Mouse (Mus musculus) olfactory bulb, adult 2 months (tissue): Measurements from ENCODE around the gene Fbxo21. TPM values are rescaled to one million over a fixed set of nuclear protein-coding genes. Genes with fewer than 3 reads are reported as not detected.

Experiments
- H3K27ac ChIP-seq: fragments of 200-500 bp; 2 replicates; pipeline ENCODE4 v1.5.1; 2012; ENCODE audit warnings: low read depth, low read length; ENCODE audit not compliant: insufficient read depth
- H3K4me1 ChIP-seq: fragments of 200-500 bp; 2 replicates; pipeline ENCODE4 v1.6.1; 2012; ENCODE audit warnings: low read length; ENCODE audit not compliant: control insufficient read depth, insufficient read depth
- H3K4me3 ChIP-seq: fragments of 200-500 bp; 2 replicates; pipeline ENCODE4 v1.5.1; 2012; ENCODE audit warnings: mild to moderate bottlenecking, low read depth, low read length, moderate library complexity; ENCODE audit not compliant: insufficient read depth
- CTCF ChIP-seq: fragments of 200-500 bp; IDR thresholded peaks from 2 replicates; pipeline ENCODE4 v1.5.1; 2012; ENCODE audit warnings: low read depth, mild to moderate bottlenecking, low read length, moderate library complexity; ENCODE audit not compliant: insufficient read depth
- POLR2A ChIP-seq: fragments of 200-500 bp; IDR thresholded peaks from 2 replicates; pipeline ENCODE4 v1.6.1; 2012; ENCODE audit warnings: mild to moderate bottlenecking, low read depth, low read length, moderate library complexity; ENCODE audit not compliant: insufficient read depth
- WGBS: fragments of 180-500 bp; shearing (Covaris S2); methylation state at CpG from one replicate; pipeline ENCODE4 v1.1.7; 2018; 5-methylcytosine and 5-hydroxymethylcytosine counted together
- polyA plus RNA-seq: library from polyadenylated mRNA; stranded (reverse); fragments of >200 nt; gene quantifications from 2 replicates; pipeline ENCODE4 v1.2.4, GENCODE M21; 2012; ENCODE audit warnings: low replicate concordance; ENCODE audit not compliant: missing spikeins, insufficient read depth, insufficient read length

The Fbxo21 gene
- polyA plus RNA-seq, 1 experiment: not detected

- Histone ChIP-seq H3K4me1 (peaks cover 19% of the 10 kb centered on the region), H3K27ac (no peak overlapping the region), H3K4me3 (no peak overlapping the region)
- 92% methylated on average over 3 of the region's 3 CpGs for WGBS
- TF ChIP-seq POLR2A (no peak), CTCF (no peak)
These were observed 14.4 kb downstream of the Fbxo21 start for GRCm38 (mm10) chr5:117990957-117991356.

GRCm38 (mm10) chr5:117993550-117993949 lies 17.0 kb downstream of the Fbxo21 start:
- Histone ChIP-seq H3K27ac (no peak overlapping the region), H3K4me1 (peaks cover 14% of the 10 kb centered on the region), H3K4me3 (no peak overlapping the region)
- 55% methylated on average over 6 of the region's 6 CpGs for WGBS
- TF ChIP-seq CTCF: no peak
- no peak for TF ChIP-seq POLR2A

- Histone ChIP-seq H3K4me3 (no peak overlapping the region), H3K4me1 (peaks cover 14% of the 10 kb centered on the region), H3K27ac (no peak overlapping the region)
- WGBS: 71% methylated on average over 8 of the region's 8 CpGs
- TF ChIP-seq POLR2A (no peak), CTCF (no peak)
These were observed 18.9 kb downstream of the Fbxo21 start for GRCm38 (mm10) chr5:117995372-117995901.

- Histone ChIP-seq H3K27ac (no peak overlapping the region), H3K4me1 (peaks cover 14% of the 10 kb centered on the region), H3K4me3 (no peak overlapping the region)
- no peak for TF ChIP-seq POLR2A
- TF ChIP-seq CTCF: no peak
- WGBS: 86% methylated on average over 6 of the region's 6 CpGs
These were observed 19.4 kb downstream of the Fbxo21 start for GRCm38 (mm10) chr5:117995911-117996310.

GRCm38 (mm10) chr5:117996581-117996980 lies 20.1 kb downstream of the Fbxo21 start:
- H3K4me3 ChIP-seq: no peak overlapping the region
- peaks cover 14% of the 10 kb centered on the region for H3K4me1 ChIP-seq
- TF ChIP-seq CTCF (no peak), POLR2A (no peak)
- WGBS: 83% methylated on average over 6 of the region's 6 CpGs
- no peak overlapping the region for H3K27ac ChIP-seq

- TF ChIP-seq CTCF (no peak), POLR2A (no peak)
- H3K27ac ChIP-seq: no peak overlapping the region
- peaks cover 17% of the 10 kb centered on the region for H3K4me1 ChIP-seq
- WGBS: 58% methylated on average over 10 of the region's 10 CpGs
- H3K4me3 ChIP-seq: no peak overlapping the region
These were observed 21.0 kb downstream of the Fbxo21 start for GRCm38 (mm10) chr5:117997434-117997970.

DNA sequence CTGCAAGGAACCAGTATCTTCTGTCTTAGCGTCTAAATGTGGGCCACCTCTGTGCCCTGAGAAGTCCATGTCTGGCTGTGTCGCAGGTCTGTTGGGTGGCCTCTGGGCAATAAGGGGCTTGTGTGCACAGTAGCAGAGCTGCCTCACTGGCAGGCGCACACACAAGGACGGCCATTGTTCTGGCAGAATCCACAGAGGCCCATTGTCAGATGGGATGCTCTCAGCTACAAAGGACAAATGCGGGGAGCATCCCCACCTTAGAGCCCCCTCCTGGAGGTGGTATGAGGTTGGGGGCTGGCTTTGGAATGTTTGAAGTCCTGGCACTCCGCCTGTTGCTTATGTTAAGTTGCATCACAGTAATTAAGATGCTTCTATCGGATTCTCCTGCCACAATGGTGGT lies 22.5 kb downstream of the Fbxo21 start:
- Histone ChIP-seq H3K4me1 (peaks cover 29% of the 10 kb centered on the region), H3K27ac (no peak overlapping the region), H3K4me3 (no peak overlapping the region)
- WGBS: 68% methylated on average over 7 of the region's 7 CpGs
- TF ChIP-seq CTCF (no peak), POLR2A (no peak)

GRCm38 (mm10) chr5:117999584-117999983 lies 23.1 kb downstream of the Fbxo21 start:
- Histone ChIP-seq H3K4me1 (peaks cover 33% of the 10 kb centered on the region), H3K27ac (no peak overlapping the region), H3K4me3 (no peak overlapping the region)
- TF ChIP-seq POLR2A (no peak), CTCF (no peak)
- WGBS: 34% methylated on average over 11 of the region's 11 CpGs

DNA sequence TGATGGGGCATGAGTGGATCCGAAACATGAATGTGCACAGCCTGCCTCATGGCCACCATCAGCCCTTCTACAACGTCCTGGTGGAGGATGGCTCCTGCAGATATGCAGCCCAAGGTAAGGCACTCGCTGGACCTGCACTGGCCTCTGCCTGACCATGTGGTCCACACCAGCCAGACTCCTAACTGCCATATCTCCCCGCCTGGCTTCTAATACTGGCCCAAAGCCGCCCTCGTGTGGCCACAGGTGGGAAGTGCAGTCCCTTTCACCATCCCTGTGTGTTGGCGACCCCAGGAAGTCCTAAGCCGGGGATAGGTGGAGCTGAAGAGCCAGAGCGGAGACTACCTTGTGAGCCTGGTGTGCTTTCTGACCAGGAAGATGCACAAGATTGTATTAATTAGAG lies 25.5 kb downstream of the Fbxo21 start:
- Histone ChIP-seq H3K4me1 (peaks cover 56% of the 10 kb centered on the region), H3K4me3 (no peak overlapping the region), H3K27ac (no peak overlapping the region)
- TF ChIP-seq CTCF (peak; percentile 95), POLR2A (no peak)
- 29% methylated on average over 9 of the region's 9 CpGs for WGBS
